Mouse (Mus musculus): Measurements from ENCODE around the gene Pam.

Pam gene

DNA sequence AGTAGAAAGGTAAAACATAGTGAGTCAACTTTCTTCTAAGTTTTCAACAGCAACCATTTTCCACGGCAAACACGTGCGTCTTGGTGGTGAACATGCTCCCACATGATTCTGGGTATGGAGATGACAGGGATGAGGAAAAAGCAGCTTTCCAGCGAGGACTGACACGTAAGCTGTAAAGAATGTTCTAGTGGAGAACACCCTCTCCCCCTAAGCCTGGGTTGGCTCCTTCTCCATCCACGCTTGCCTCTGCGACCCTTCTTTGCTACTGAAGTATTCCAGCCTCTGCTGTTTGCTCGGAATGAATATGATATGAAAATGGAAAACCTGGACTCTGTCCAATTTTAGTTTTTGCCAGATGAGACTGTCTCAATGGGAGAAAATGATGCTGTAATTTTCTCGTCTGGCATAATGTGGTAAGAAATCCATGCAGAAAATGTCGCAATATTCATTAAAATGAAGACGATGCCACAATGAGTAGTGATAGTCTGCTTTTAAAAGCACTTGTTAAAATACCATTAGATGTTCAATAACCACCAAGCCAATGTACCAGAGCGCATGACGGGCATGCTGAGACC, 243.8 kb downstream of the Pam start:
- DNase-seq (ENCODE audit: inconsistent age in 2 of 2, low spot score in 1 of 2), result no peak

GRCm38 (mm10) chr1:97848601-97849241, 246.7 kb downstream of the Pam start:
- no peak for DNase-seq (ENCODE audit: inconsistent age in 2 of 2, low spot score in 1 of 2)

DNA sequence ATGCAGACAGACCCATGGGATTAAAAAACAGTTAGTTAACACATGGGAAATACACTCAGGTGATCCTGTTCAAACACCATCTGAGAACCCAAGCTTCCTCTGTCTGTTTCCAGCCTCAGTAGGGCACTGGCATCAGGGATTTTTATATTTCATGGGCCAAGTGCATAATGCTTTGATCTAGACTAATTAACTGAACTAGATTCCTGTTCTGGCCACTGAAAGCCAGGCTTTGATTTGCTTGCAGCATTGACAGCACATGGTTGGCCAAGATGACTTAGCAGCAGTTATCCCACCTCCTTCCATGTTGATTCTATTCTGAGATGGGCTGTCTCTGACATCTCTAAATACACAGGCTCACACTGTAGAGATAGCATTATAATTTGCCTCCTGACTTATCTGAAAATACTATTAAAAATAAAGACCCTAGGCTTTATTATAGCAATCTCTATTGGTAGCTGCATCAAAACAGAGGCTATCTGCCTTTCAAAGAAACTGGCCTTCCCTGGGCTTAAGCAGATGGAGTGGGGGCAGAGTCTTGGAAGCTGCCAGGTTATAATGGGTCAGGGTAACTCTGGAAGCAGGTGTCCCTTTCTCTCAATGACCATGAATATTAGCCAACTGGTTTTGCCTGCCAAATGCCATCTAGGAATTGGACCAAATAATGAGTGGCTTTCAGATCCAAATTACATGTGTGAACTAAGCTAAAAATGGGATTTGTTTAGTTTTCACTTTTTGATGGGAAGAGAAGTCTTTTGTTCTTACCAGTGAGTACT, 252.0 kb downstream of the Pam start:
- DNase-seq (ENCODE audit: inconsistent age in 2 of 2, low spot score in 1 of 2), result no peak

DNA sequence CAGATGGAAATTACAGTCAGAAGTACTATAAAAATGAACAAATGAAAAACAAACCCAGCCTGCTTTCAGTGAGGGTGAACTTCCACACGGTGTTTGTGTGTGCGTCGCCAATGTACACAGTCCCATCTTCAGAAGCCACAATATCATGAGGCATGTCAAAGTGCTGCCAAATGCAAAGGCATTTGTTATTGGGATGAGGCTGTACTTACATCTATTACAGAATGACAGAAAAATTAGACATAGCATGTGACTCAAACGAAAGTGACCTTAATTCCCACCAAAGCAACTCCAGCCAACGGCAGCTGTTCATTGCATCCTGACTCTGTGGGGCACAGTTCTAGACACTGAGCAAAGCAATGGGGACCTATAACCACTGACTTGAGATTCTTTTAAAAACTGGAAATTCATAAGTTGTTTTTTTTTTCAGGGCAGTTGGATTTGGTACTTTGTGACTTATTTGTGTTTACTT, 261.1 kb downstream of the Pam start:
- DNase-seq (ENCODE audit: inconsistent age in 2 of 2, low spot score in 1 of 2), result no peak

DNA sequence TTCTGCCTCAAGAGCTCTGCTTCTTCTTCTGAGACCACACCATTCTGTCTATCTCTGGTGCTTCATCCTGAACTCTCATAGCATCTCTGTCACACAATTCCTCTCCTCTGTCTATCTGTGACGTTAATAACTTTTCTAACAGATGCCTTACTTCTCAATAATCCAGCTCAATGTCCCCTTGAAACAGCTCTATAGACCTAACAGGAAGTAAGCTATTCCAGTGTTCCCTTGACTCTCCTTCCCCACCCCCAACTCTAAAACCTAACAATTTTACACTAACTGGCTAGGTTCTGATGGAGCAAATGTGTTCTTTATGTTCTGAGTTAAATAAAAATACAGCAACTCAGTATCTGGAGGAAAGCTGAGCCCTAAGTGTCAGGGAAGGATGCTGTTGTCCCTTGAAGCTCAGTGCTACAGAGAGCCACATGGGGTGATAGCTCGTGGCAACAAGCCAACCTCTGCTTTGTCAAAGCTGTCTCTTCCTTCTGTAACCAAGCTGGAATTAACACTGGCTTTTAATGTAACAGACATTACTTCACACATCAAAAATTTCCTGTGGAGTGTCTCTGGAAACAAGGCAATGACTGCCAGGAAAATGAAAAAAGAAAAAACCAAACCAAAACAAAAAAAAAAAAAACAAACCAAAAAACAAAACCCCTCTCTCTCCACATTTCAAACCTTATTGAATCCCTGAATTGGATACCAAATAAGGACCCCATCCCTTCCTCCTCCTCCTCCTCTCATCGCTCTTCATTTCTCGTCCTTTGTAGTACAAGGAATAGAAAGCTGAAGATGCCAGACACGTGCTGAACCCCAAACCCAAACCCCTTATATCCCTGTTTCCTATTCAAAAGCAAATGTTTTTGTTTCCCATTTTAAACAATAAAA, 261.7 kb downstream of the Pam start:
- no peak for DNase-seq (ENCODE audit: inconsistent age in 2 of 2, low spot score in 1 of 2)

DNA sequence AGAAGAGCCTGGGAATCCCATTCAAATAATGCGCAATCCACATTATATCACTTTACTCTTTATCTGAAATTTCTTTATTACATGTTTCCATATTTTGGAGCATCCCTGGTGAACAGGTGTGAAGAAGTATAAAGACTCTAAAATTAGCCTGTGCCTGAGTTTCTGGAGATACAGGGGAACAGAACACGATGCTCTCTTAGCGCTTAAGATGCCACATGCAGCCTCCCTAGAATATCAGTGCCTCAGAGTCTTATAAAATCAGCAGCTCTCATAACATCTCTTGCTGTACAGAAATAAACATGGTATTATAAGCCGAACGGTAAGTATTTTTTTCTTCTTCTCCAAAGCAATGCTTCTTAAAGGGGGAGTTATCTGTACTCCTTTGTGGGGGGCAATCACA, 267.4 kb downstream of the Pam start:
- no peak for DNase-seq (ENCODE audit: inconsistent age in 2 of 2, low spot score in 1 of 2)

DNA sequence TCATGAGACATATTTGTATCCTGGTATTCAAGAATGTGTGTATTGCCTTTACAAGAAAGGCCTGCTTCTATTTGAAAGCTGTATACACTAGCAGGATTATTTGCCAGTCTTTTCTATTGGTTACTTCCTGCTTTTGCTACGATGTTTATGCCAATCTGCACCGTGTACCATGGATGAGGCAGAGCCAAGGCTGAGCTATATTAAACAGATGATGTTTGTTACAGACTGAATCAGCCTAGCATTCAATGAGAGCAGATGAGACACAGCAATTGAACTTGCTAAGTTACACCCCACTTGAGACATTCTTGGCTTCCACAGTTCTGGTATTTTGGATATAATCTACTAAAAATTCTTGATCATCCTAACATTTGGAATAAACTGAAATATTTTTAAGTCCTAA, 267.9 kb downstream of the Pam start:
- no peak for DNase-seq (ENCODE audit: inconsistent age in 2 of 2, low spot score in 1 of 2)

DNA sequence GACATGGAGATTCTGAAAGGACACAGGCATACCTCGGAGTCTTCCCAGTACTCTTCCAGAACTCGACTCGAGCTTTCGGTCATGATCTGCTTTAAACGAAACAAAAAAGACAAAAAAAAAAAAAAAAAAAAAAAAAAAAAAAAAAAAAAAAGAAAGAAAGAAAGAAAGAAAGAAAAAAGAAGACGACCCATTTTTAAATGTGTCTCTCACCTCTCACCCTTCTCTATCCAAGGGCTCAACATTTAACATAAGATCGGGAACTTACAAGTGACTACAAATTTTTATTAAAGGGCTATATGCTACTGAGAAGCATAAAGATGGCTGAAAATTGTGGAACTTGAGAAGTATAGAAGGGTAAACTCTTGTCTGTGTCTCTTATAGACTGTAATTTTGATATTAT, 272.5 kb downstream of the Pam start:
- DNase-seq (ENCODE audit: inconsistent age in 2 of 2, low spot score in 1 of 2), result no peak

DNA sequence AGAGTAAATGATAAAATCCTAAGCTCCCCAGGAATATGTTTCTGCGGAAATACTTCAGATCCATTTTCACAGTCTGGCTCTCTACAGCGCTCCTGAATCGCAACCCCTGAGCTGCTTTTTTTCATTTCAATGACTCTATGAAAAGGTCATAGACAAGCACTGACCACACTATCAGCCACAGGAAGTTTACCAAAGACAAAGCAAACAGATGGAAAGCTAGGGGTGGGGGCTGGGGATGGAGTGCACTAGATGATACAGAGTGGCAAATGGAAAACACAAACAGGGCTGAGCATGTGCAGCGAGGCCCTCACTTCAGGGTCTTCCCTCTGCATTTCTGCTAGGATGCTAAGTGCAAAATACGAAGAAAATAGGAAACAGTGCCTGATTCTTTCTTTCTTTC, 273.2 kb downstream of the Pam start:
- DNase-seq (ENCODE audit: inconsistent age in 2 of 2, low spot score in 1 of 2), result no peak

DNA sequence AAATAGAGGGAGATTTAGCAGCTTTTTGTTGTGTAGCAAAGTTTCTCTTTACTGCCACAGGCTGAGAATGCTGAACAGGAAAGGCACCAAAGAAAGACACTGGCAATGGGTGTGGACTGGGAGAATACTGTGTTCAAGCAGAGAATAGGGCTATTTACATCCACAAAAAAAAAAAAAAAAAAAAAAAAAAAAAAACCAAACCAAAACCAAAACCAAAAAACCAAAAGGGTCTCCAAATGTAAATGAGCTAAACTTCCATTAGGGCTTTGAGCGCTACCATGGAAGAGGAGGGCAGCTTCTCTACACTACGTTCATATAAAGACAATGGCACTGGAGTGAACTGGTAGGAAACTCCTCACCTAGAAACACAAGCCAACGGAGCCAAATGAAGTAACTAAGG, 274.2 kb downstream of the Pam start:
- DNase-seq (ENCODE audit: inconsistent age in 2 of 2, low spot score in 1 of 2), result no peak

GRCm38 (mm10) chr1:97809255-97809912, 286.1 kb downstream of the Pam start:
- DNase-seq (ENCODE audit: inconsistent age in 2 of 2, low spot score in 1 of 2), result peak in 1 of 2 experiments; percentile 60

DNA sequence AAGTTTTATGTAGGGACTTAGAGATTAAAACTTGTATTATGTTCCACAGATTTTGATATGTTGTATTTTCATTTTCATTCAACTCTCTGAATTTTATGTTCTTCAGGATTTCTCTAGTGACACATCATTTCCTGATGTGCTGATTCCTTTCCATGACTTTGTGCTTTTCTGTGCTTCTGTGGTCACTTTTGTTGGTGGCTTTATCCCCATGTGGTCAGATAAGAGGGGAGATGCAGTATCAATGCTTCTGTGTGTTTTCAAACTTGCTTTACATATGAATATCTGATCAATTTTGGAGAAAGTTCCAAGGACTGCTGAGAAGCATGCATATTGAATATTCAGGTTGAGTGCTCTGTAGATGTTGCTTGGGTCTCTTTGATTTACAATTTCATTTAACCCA, 290.9 kb downstream of the Pam start:
- no peak for DNase-seq (ENCODE audit: inconsistent age in 2 of 2, low spot score in 1 of 2)

DNA sequence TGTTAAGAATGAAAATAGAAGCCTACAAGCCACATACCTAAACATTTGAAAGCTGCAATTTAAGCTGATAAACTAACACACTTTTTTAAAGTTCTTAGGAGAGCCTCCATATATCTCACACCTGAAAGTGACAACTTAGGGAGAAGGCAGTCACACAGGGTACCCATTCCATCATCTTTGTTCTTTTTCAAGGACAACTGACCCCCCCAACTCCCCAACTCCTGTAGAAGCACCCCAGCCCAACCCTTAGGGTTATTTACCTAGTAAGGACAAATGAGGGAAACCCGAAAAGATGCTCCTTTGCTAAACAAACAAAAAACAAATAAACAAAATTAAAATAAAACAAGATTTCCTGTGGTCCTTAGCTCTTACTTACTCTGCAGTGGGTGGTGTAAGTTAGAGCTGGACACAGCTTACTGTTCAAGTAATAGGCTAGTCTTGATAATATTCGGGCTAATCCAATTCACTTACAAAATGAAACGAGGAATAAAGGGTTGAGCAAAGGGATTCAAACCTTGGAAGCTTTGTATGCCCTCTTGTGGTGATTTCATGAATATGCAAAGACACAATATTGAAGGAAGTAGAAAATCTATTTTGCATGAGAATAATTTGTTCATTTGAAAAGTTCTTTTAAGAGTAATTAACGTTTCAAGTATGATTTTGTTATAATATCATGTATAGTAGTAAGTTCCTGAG, 293.1 kb downstream of the Pam start:
- DNase-seq (ENCODE audit: inconsistent age in 2 of 2, low spot score in 1 of 2), result no peak

GRCm38 (mm10) chr1:97795936-97796335, 299.5 kb downstream of the Pam start:
- DNase-seq (ENCODE audit: inconsistent age in 2 of 2, low spot score in 1 of 2), result no peak

DNA sequence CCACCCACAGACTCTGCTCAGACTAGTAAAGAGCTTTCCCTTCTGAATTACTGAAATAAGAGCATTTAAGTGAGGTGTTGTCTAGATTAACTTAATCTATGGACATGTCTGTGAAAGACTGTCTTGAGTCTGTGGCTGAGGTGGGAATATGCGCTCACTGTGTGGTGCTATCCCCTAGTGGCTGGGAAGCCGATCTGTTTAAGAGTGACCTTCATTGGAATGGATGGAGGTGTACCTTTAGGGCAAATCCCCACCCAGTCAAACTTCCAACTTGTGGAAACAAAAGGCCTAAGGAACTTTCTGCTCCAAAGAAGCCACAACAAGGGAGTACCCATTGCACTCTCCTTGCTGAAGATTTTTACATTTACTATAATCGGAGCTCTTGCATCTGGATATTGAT, 301.3 kb downstream of the Pam start:
- DNase-seq (ENCODE audit: inconsistent age in 2 of 2, low spot score in 1 of 2), result no peak

DNA sequence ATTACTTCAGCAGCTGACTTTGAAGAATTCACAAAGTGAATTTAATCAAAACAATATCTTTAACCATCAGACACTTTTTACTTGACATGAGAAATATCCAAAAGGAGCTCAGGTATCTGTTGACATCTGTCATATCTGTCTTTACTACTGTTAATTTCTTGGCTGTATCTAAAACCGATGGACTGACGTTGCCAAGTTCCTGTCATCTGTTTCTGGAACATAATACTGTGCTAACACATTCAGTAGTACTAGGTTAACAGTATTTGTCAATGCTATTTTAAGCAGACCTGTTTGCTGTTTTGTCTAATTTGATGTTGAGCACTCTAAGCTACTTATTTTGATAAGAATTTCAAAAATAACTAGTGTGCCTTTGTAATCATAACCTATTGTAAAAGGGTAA, 307.0 kb downstream of the Pam start:
- DNase-seq (ENCODE audit: inconsistent age in 2 of 2, low spot score in 1 of 2), result no peak

- DNase-seq (ENCODE audit: inconsistent age in 2 of 2, low spot score in 1 of 2), result no peak
These were observed 307.8 kb downstream of the Pam start for GRCm38 (mm10) chr1:97787674-97788073.

- no peak for DNase-seq (ENCODE audit: inconsistent age in 2 of 2, low spot score in 1 of 2)
These were observed 309.6 kb downstream of the Pam start for GRCm38 (mm10) chr1:97785685-97786393.

DNA sequence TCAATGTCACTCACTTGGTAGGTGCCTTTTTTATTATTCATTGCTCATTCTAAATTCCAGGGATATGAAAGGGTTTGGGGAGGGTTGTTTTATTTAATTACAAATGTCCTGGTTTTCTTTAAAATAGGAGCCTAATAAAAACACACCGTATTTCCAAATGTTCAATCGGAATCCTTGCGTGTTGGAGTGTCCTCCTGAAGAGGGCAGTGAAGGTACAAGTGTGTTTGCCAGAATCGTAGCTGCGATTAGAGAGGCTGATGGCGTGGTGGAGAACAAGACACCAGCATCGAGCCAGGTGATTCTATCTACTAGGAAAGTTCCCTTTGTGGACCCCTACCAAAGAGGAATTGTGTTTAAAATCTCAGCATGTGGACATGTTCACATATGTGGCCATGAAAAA, 310.5 kb downstream of the Pam start:
- DNase-seq (ENCODE audit: inconsistent age in 2 of 2, low spot score in 1 of 2), result no peak

- no peak for DNase-seq (ENCODE audit: inconsistent age in 2 of 2, low spot score in 1 of 2)
These were observed 313.8 kb downstream of the Pam start for GRCm38 (mm10) chr1:97781674-97782073.
